ENCODE assay signal across 26 mouse cellular contexts in genomic region chr6:114275800-114276199, GRCm38 (mm10). TPM values are rescaled to one million over a fixed set of nuclear protein-coding genes. Genes with fewer than 3 reads are reported as not detected.
DNase-seq lines count a peak whose midpoint lies in the region; ATAC-seq and TF ChIP-seq lines count a peak whose summit lies in the region.
"Had no signal": no experiment of that assay in that cellular context is flagged by ENCODE, and none has a peak within 500 bp of the region (broad histone marks: within the 10 kb centered on the region; RNA-seq: fewer than 3 reads in every experiment).

No protein-coding gene starts in this region.

- no peaks in the 10 kb centered on the region for H3K36me3 ChIP-seq in kidney, postnatal 0 days (ENCODE audit: insufficient read depth, low read length)
- no peaks in the 10 kb centered on the region for H3K36me3 ChIP-seq in lung, embryonic 14.5 days (ENCODE audit: insufficient read depth)
- H3K36me3 ChIP-seq: forebrain, embryonic 10.5 days; heart, embryonic 15.5 days; kidney, embryonic 15.5 days; limb, embryonic 13.5 days; liver, embryonic 15.5 days; midbrain, embryonic 13.5 days; neural tube, embryonic 12.5 days had no signal

- 67% methylated on average over 8 of the region's 8 CpGs for WGBS in kidney, postnatal 0 days
- WGBS in lung, embryonic 14.5 days: 48% methylated on average over 8 of the region's 8 CpGs

- peak; percentile 48; the same call in 1 of the 2 replicates for TF ChIP-seq CTCF in kidney, postnatal 0 days (IDR thresholded peaks at IDR 0.05; ENCODE audit: low read depth)
- TF ChIP-seq CTCF in lung, embryonic 14.5 days (IDR thresholded peaks at IDR 0.05; ENCODE audit: low read depth): peak; percentile 22; the same call in 1 of the 2 replicates
- TF ChIP-seq CTCF in cortical plate, adult 2 months (IDR thresholded peaks at IDR 0.05; ENCODE audit: extremely low read depth, insufficient read depth, low read length): peak; percentile 36

- no peak for TF ChIP-seq POLR2A in cortical plate, adult 2 months (IDR thresholded peaks at IDR 0.05; ENCODE audit: extremely low read depth, insufficient read depth, low read length)

- ATAC-seq in kidney, postnatal 0 days (replicated peaks; ENCODE audit: low FRiP score, low read depth): no peak
- ATAC-seq in lung, embryonic 14.5 days (ENCODE audit: insufficient read depth): no peak
- ATAC-seq: hindbrain, embryonic 16.5 days; midbrain, embryonic 13.5 days had no signal

- no peaks in the 10 kb centered on the region for H3K4me1 ChIP-seq in kidney, postnatal 0 days (replicated peaks; ENCODE audit: insufficient read depth, low read length)
- H3K4me1 ChIP-seq in lung, embryonic 14.5 days (ENCODE audit: insufficient read depth): no peaks in the 10 kb centered on the region
- no peaks in the 10 kb centered on the region for H3K4me1 ChIP-seq in cortical plate, adult 2 months (ENCODE audit: control insufficient read depth, insufficient read depth, low read length)
- H3K4me1 ChIP-seq: kidney, embryonic 15.5 days; limb, embryonic 13.5 days; liver, embryonic 15.5 days had no signal

- no peaks in the 10 kb centered on the region for H3K9me3 ChIP-seq in kidney, postnatal 0 days (replicated peaks; ENCODE audit: low read length)
- no peaks in the 10 kb centered on the region for H3K9me3 ChIP-seq in lung, embryonic 14.5 days (ENCODE audit: low read depth, low read length)
- H3K9me3 ChIP-seq: forebrain, embryonic 10.5 days; heart, embryonic 15.5 days; kidney, embryonic 15.5 days; liver, embryonic 15.5 days; midbrain, embryonic 13.5 days; neural tube, embryonic 12.5 days had no signal

- peak; percentile 23 for DNase-seq in embryo, embryonic 10 days (ENCODE audit: low spot score)
- no peak for DNase-seq in embryo, embryonic 10.5 days (ENCODE audit: low spot score)
- no peak for DNase-seq in kidney, postnatal 0 days (ENCODE audit: low spot score)
- DNase-seq in kidney, postnatal 14 days: no peak
- no peak for DNase-seq in lung, embryonic 14.5 days
- no peak for DNase-seq in lung, adult 18-20 months
- no peak for DNase-seq in adrenal gland, postnatal 36 days
- DNase-seq: adrenal gland, adult 2 months; cerebellum, adult 8-10 months; gastrocnemius, postnatal 36 days; kidney, adult 11 months; lung, postnatal 14 days; right cerebral cortex, postnatal 14 days; spleen, adult 18-20 months; thymus, postnatal 25 days had no signal

- H3K4me2 ChIP-seq in kidney, postnatal 0 days (ENCODE audit: low read length): no peak overlapping the region
- H3K4me2 ChIP-seq in lung, embryonic 14.5 days: no peak overlapping the region
- H3K4me2 ChIP-seq: heart, embryonic 15.5 days; kidney, embryonic 15.5 days; limb, embryonic 13.5 days; liver, embryonic 15.5 days; midbrain, embryonic 13.5 days; neural tube, embryonic 12.5 days had no signal

- no peak overlapping the region for H3K27ac ChIP-seq in kidney, postnatal 0 days
- no peak overlapping the region for H3K27ac ChIP-seq in lung, embryonic 14.5 days (ENCODE audit: low read depth)
- no peak overlapping the region for H3K27ac ChIP-seq in cortical plate, adult 2 months (ENCODE audit: insufficient read depth, low read length)
- H3K27ac ChIP-seq: forebrain, embryonic 10.5 days; heart, embryonic 15.5 days; kidney, embryonic 15.5 days; limb, embryonic 13.5 days; liver, embryonic 15.5 days; midbrain, embryonic 13.5 days; neural tube, embryonic 12.5 days had no signal

- H3K27me3 ChIP-seq in kidney, postnatal 0 days (ENCODE audit: insufficient read depth, low read length): 0 out of 2 replicates have a peak, but pooled peaks cover 8% of the 10 kb centered on the region
- H3K27me3 ChIP-seq in lung, embryonic 14.5 days (ENCODE audit: insufficient read depth, low read length): peaks cover 11% of the 10 kb centered on the region

- no peak overlapping the region for H3K4me3 ChIP-seq in kidney, postnatal 0 days (replicated peaks; ENCODE audit: low read depth, low read length)
- no peak overlapping the region for H3K4me3 ChIP-seq in lung, embryonic 14.5 days (ENCODE audit: low read depth, low read length)
- H3K4me3 ChIP-seq in cortical plate, adult 2 months (ENCODE audit: insufficient read depth, low read length): no peak overlapping the region
- H3K4me3 ChIP-seq: forebrain, embryonic 10.5 days; heart, embryonic 15.5 days; kidney, embryonic 15.5 days; limb, embryonic 13.5 days; liver, embryonic 15.5 days; midbrain, embryonic 13.5 days; neural tube, embryonic 12.5 days had no signal

- H3K9ac ChIP-seq in kidney, postnatal 0 days (ENCODE audit: low read depth, low read length): no peak overlapping the region
- no peak overlapping the region for H3K9ac ChIP-seq in lung, embryonic 14.5 days
- H3K9ac ChIP-seq: heart, embryonic 15.5 days; kidney, embryonic 15.5 days; limb, embryonic 13.5 days; liver, embryonic 15.5 days; midbrain, embryonic 13.5 days; neural tube, embryonic 12.5 days had no signal

RNA-seq across cellular contexts. Expression of gene Slc6a1, which starts 6.6 kb away (rescaled TPM):
- 0.06 and 0.25 TPM in 2 replicates for polyA plus RNA-seq in kidney, postnatal 0 days (2015; fragmentation: Nextera tagmentation; extraction: Ambion mirVana)
- polyA plus RNA-seq in lung, embryonic 14.5 days (2014; fragmentation: Nextera tagmentation; extraction: Ambion mirVana): 0.46 TPM in 1 of 2 replicates, not detected in the other
- 363 and 392 TPM in 2 replicates for polyA plus RNA-seq in cortical plate, adult 2 months (2012; rRNA removed)
- total RNA-seq in adrenal gland, postnatal 36 days (2021): not detected
- total RNA-seq: adrenal gland, adult 2 months; hematopoietic stem cell, adult 5-6 weeks; megakaryocyte, adult 5-6 weeks had no signal
- polyA plus RNA-seq: adrenal gland, adult 2 months had no signal

Comparison
In these comparisons a context has a peak if more than half of its experiments do, and no peak if none do; other contexts are left out.
1. RNA of gene Slc6a1, which starts 6.6 kb away (polyA plus RNA-seq): 363 to 392 TPM in cortical plate, adult 2 months; 0.06 to 0.25 TPM in kidney, postnatal 0 days and 0.46 TPM in lung, embryonic 14.5 days; every median in the first group is over 100 times any median in the second.
2. Peak in every context shown above with its lines, with median percentiles within 50 percentile points of each other: CTCF ChIP-seq.